Mouse (Mus musculus) urinary bladder, postnatal 14 days (tissue): ENCODE data around the gene Exoc4.
A peak's percentile ranks its signal among the peaks of the same experiment; 100 is the strongest.

Experiments used
- DNase-seq: peaks from one replicate; pipeline ENCODE4 v3.0.0; 2021; ENCODE audit warnings: low spot score

The Exoc4 gene

DNA sequence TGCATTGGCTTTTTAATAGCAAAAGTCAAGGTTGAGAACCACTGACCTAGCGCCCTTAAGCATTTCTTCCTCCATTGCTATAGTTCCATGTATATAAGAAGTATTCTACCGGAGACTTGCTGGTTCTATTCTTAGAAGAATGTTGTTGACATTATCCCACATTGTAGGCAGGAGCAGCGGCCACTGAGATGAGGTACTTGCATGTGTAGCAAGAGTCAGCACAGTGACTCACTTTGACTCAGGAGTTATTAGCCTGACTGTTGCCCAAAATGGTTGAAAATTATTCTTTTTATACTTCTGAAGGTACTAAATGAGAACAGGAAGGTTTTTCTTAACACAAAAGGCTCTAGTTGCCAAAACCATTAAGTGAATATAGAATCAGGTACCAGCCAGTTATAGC lies 620.4 kb downstream of the Exoc4 start:
- DNase-seq: no peak

DNA sequence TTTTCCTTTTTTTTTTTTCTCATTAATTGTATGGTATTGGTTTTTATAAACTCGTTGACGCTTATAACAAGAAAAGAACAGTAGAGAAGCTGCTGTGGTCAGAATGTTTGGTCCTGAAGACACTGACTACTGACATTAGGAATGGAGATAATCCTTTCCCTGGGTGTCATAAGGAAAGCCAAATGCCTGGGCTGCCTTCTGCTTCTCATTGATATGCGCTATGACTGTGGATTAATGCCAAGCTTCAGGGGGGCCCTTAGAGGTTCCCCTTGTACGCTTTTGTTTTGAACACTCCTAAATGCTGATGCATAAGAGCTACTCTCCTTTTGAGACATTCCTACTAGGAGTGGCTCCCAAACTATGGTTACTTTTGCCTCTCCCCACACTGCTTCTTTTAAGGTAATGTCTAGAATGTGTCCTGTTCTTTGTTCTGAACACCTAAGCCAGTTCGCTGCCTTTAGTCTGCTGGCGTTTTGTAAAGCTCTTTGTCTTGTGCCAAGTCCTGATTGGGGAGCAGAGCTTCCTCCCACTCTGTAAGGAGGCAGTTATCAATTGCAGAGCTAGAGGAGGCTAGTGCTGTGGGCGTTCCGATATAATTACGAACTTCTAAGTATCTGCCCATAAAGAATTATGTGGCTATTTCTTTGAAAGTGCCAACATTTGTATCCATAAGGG lies 621.7 kb downstream of the Exoc4 start:
- no peak for DNase-seq

GRCm38 (mm10) chr6:33871286-33871685 lies 622.4 kb downstream of the Exoc4 start:
- DNase-seq: no peak

DNA sequence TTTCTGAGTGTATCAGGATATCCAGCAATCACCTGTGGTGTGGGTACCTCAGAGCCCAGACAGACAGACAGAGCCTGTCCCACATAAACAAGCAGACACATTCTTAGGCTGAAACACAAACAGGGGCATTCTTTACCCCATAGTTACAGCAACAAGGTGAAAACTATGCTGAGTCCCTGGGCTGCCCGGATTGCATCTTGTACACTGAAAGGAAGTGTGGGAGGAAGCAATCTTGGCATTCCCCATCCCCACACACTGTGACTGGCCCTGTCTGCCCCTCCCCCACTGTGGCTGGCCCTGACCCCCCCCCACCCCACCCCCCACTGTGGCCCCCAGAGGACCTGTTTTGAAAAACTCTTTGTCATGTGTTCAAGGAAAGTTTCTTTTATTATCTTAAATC lies 623.3 kb downstream of the Exoc4 start:
- DNase-seq: no peak

- DNase-seq: no peak
Observed at GRCm38 (mm10) chr6:33873000-33873399, 624.1 kb downstream of the Exoc4 start.

- DNase-seq: no peak
Observed at GRCm38 (mm10) chr6:33874291-33875014, 625.6 kb downstream of the Exoc4 start.

DNA sequence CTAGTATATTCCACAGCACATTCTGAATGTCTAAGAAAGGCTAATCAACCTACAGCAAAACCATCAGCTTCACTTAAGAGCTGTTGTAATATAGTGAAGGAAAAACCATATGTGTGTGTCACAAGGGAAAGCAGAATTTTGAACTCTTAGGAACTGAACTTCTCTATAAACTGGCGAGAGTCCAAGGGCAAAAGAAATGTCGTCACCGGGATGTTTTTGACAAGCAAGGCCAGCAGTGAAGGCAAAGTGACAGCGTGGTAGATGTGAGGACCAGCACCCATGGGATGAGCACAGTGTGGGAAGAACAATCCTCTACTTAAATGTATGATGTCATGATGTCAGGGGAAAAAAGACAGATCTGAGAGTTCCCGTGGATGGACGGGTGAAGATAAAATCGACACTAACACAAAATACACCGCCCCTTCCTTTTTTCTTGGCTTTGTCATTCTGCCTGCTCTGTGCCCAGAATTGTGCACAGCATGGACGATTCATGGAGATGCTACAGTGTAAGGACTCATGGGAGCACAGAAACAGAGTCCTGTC lies 635.3 kb downstream of the Exoc4 start:
- DNase-seq: no peak

DNA sequence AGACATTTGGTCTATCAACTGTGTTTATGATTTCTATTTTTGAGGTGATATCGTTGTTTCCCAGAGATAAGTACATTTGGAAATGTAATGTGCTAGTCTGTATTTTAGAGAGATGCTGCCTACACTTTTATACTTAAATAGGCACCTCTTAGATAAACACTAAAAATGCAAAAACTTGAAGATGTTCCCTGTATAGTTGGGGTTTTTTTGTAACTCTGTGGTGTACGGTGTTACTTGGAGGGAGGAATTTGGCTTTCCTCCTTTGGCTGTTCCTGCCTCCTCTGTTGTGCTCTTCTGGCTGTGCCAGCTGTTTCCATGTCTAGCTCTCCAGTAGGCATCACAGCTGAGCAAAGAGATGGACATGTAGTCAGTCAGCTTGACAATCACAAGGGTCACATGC lies 638.1 kb downstream of the Exoc4 start:
- no peak for DNase-seq

DNA sequence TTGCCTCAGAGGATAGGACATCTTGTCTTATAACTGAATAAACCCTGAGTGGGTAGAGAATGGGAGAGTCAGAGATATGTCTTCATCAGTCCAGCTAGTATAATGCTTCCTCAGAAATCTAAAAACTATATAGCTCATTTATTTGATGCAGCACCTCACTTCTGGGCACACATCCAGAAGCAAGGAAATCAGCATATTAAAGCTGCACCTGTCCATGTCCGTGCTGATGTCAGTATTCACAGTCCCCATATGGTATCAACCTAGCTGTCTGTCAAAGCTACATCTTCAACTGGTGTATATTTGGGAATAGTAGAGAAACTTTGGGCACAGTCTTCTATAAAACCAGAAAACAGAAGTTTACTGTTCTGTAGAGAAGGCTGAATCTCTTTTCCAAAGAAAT lies 642.0 kb downstream of the Exoc4 start:
- no peak for DNase-seq

GRCm38 (mm10) chr6:33892142-33892541 lies 643.3 kb downstream of the Exoc4 start:
- DNase-seq: no peak

DNA sequence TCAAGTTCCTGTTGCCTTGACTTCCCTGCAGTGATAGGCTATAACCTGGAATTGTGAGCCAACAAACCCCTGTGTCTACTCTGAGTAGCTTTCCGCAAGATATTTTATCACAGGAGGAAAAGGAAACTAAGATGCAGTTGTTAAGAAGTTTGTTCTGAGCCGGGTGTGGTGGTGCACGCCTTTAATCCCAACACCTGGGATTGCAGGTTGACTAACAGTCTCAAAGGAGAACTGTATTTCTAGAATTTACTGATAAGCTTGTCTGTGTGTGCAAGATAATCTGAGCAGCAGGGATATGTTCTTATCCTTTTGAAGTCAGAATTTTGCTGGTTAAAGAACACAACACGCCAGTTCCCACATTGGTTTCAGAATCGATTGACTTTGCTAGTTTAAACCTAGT lies 651.1 kb downstream of the Exoc4 start:
- DNase-seq: no peak

GRCm38 (mm10) chr6:33900615-33901014 lies 651.7 kb downstream of the Exoc4 start:
- no peak for DNase-seq

GRCm38 (mm10) chr6:33905099-33905498 lies 656.2 kb downstream of the Exoc4 start:
- DNase-seq: no peak

DNA sequence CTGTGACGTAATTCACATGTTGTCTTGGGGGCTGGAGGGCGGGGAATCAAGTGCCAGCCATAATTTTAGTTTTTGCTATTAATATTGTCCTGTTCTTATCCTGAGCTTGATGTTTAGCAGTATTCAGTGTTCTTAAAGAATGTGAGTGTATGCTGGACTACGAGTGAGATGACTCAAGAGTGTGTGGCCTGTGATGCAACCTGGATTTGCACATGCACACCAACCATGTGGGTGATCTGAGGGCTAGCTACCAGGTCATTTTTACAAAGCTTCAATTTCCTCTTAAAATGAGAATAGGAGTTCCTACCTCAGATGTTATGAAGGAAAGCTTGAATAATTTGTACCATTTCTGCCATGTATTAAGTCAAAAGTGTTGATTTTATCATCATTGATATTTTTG lies 661.8 kb downstream of the Exoc4 start:
- no peak for DNase-seq

GRCm38 (mm10) chr6:33913072-33913471 lies 664.2 kb downstream of the Exoc4 start:
- no peak for DNase-seq

GRCm38 (mm10) chr6:33913486-33913885 lies 664.6 kb downstream of the Exoc4 start:
- no peak for DNase-seq

DNA sequence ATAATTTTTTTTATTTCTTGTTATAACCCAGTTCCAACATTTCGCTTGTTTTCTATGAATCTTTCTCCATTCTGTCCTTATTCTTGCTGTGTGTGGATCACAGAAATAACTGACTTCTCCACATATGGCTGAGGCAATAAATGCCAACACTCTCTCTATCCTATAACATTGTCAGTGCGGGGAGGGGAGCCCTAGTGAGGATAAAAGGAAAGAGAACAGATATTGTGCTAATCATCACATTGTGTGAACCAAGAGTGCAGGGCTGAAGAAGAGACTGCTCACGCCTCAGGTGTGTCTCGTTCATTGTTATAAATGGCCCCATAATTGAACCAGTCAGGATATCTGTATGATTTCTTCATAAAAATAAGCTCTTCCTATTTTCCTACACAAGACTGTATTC lies 665.1 kb downstream of the Exoc4 start:
- DNase-seq: no peak

GRCm38 (mm10) chr6:33923571-33923970 lies 674.7 kb downstream of the Exoc4 start:
- no peak for DNase-seq

GRCm38 (mm10) chr6:33924888-33925287 lies 676.0 kb downstream of the Exoc4 start:
- no peak for DNase-seq

- DNase-seq: peak; percentile 81
Observed at GRCm38 (mm10) chr6:33929342-33930086, 680.6 kb downstream of the Exoc4 start.

DNA sequence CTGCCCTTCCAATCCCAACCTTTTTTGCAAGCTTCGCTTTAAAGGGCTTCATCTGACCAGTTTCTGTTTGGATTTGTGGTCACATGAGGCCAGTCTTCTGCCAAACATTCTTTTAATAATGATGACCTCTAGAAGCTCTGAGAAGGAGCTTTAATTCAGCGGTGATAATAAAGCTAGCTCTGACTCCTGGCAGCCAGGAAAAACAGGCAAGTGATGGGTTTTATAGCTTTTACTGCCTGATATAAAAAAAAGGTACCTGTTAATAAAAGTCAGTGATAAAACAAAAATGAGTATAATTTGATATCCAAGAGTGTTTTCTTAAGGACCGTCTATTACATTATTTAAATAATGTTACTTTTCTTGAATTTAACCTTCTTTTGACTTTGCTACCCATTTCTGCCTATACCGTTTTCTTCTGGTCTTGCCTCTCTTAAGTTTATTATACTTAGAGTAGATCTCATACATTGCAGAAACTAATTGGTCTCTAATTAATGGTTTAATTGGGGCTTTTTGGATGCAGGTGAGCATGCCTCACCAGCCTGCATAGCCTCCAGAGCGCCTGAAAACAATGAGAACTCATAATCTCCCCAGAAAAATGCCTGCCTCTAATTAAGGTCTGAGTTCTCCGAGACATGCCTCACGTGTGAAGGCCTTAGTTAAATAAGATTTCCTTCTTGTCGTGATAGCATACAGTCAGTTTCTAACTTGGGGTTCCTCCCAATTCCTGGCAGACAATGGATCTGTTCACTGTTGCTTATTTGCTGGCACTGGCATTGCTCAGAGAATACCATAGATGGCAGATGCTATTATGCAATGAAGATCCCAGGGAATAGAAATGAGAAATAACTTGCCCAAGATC lies 681.4 kb downstream of the Exoc4 start:
- no peak for DNase-seq

GRCm38 (mm10) chr6:33937906-33938305 lies 689.0 kb downstream of the Exoc4 start:
- DNase-seq: no peak
